Mouse (Mus musculus): Measurements from ENCODE around the gene Mast3.

DNA sequence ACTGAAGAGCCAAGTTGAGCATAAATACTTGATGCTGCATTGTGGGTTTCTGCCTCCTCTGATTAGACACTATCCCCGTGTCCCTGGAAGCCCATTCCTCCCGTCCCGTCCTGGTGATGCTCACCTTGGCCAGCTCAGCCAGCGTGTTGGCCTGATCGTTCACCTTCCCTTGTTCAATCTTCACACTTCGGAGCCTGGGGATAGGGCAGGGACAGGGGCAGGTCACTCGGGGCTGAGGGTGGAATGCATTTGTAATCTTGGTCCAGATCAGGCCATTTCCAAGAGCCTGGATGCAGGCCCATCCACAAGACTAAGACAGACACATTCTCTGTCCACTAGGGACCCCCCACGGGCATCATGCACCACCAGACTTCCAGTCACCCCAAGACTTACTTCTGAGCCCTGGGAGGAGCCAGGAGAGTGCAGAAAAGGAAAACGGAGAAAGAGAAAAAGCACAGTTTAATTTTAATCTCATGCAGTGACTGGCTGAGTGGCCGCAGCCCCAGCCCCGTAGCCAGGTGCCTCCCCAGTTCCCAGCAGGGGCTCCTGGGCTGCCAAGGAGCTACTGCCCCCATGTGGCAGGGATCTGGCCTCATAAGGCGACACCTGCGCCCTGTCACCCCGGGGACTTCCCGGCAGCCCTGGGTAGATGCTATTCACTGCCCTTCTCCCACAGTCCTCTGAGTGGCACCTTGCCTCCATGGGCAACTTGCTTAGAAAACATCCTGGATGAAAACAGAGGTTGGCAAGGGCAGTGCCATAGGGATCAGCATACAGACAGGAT is 41.7 kb upstream of the Mast3 start:
- TF ChIP-seq CTCF (IDR thresholded peaks at IDR 0.05; ENCODE audit: borderline replicate concordance, extremely low read depth, insufficient read depth, insufficient read length), result no peak
- no peak for TF ChIP-seq POLR2A (IDR thresholded peaks at IDR 0.05; ENCODE audit: borderline replicate concordance, extremely low read depth, insufficient read depth, insufficient read length, poor library complexity, severe bottlenecking)
